Mouse (Mus musculus) gastrocnemius, adult 18-20 months (tissue): ENCODE results near the gene Tjp2. TPM values are rescaled to one million over a fixed set of nuclear protein-coding genes. Genes with fewer than 3 reads are reported as not detected.
"Not testable (repeated sequence)": the region's sequence is repeated elsewhere in the genome, so short reads cannot be mapped to it uniquely, and the experiment has no call there.

ENCODE experiments used
- DNase-seq: peaks from one replicate; pipeline ENCODE4 v3.0.0; 2021; ENCODE audit warnings: low spot score
- long read RNA-seq, 2 experiments: library from polyadenylated mRNA; stranded (forward); transcript quantifications; one replicate each; pipeline ENCODE4 v2.0.0; 2021
- total RNA-seq, 2 experiments: library from RNA; stranded (reverse); gene quantifications; 2 replicates each; pipeline ENCODE4 v1.2.3; 2021

Gene Tjp2
- total RNA-seq = 1 to 10 TPM; 2.9 to 5.2 TPM
- long read RNA-seq, experiment 1, full-length matches to known transcripts = 3 of 6 reads
- long read RNA-seq, experiment 1, partial matches to known transcripts = 0 of 6 reads
- long read RNA-seq, experiment 1, other reads (novel, unspliced or antisense) = 3 of 6 reads
- long read RNA-seq, experiment 2, full-length matches to known transcripts = 1 of 2 reads
- long read RNA-seq, experiment 2, partial matches to known transcripts = 0 of 2 reads
- long read RNA-seq, experiment 2, other reads (novel, unspliced or antisense) = 1 of 2 reads

DNA sequence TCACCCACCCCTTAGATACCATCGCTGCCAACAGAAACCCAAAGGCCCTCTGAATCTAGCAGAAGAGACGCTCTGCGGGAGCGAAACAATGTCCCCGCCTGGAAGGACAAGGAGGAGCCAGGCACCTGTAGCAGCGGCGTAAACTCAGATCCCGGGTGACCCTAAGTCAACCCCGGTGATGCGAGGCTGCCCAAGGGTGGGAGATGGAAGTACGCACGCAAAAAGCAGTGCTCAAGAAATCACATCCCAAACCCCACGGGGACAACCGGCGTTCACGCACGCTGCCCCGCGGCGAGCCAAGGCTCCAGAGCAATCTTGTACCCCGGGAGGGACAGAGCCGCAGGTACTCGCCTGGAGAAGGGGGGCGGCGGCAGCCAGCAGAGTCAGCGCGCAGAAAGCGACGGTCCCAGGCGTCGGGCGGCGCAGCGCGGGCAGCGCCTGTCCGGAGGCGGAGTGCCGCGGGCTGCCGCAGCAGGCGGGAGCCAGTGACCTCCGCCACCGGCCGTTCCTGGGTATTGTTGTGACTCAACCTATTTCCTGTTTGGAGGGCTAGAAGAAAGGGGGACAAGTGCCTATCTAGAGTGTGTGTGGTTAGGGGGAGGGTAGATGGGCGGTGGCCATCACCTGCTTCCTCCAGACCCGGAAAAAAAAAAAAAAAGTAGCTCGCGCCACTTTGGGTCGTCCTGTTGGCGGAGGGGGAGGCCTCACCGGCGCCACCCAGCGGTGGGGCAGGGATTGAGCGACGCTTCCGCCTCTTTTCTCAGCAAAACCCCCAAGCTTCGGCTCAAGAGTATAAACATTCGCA lies at the start of gene Tjp2:
Gene Tjp2, minus strand, starts transcription at position 531 of the 805 bp plus-strand sequence.
- peak; percentile 34 for DNase-seq

DNA sequence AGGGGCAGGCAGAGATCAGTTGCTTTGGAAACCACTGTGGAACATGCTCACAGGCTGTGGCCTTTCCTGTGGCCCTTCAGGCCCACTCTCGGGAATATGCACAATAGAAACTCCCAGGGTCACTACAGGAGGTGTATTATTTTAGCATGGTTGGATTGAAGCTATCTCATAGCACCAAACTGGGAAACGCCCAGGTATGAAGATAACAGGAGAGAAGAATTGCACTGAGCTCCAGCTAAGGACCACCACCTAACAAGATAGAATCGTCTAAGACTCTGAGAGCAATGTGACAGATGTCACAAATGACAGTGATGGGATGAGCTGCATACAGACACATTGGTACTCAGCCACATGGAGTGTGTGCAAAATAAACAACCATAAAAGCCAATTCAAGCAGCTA lies 49.5 kb upstream of the Tjp2 start:
- no peak for DNase-seq

GRCm38 (mm10) chr19:24271746-24272426 lies 47.1 kb upstream of the Tjp2 start:
- peak; percentile 84 for DNase-seq

DNA sequence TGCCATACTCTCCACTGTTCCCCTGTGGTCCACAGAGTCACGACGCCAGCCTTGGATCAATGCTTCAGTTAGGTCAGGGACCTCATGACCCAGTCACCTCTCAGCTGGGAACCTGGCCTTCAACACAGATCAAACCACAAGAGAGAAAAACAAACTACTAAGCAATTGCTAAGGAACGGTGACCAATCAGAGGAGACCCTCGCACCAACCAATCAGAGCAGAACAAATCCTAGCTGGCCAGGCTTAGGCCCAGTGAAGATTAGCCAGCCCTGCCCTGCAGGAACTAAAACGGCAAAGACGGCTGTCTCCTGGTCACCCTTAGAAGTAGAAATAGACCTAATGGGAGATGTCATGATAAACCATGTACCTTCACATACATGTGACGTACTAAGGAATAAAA lies 46.5 kb upstream of the Tjp2 start:
- peak; percentile 40 for DNase-seq

GRCm38 (mm10) chr19:24268531-24268930 lies 43.7 kb upstream of the Tjp2 start:
- DNase-seq = no peak

DNA sequence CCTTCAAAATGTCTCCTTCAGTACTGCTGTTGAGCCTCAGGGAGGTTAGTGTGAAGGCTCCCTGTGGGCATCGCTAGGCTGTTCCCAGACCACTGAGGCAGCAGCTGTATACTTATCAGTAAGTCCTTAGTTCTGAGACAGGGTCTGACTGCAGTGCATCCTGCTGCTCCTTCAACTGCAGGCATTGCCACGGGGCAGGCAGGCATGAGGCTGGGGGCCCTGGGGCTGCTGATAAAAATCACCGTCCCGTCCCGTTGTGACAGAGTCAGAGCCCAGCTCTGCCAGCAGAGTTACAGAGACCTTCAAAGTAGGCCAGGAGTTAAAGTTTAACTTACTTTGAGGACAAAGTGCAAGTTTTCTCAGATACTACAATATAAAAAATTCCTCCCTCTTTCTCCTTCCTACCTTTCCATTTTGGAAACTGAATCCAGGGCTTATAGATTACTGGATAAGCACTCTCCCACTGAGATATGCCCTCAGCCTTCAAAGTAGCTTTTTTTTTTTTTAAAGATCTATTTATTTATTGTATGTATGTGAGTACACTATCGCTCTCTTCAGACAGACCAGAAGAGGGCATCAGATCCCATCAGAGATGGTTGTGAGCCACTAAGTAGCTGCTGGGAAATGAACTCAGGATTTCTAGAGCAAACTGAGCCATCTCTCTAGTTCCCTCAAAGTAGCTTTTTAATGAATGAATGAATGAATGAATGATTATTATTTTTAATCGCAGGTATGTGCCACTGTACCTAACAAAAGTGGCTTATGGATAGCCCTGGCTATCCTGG lies 41.4 kb upstream of the Tjp2 start:
- no peak for DNase-seq

DNA sequence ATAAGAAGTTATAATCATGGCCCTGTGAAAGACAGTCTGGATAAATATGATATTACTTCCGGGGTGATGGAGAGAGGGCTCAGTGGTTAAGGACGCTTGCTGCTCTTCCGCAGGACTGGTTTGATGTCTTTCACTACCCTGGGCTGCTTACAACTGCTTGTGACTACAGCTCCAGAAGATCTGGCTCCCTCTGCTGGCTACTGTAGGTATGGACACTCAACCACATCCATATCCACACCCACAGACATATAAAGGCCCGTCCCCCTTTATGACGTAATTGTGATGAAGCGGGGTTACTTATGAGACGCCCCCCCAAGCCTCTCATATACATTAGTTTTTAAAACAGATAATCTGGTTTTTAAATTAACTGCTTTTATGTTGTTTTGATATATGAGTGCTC lies 40.2 kb upstream of the Tjp2 start:
- DNase-seq = peak; percentile 77

- no peak for DNase-seq
Observed at GRCm38 (mm10) chr19:24262736-24263135, 37.9 kb upstream of the Tjp2 start.

DNA sequence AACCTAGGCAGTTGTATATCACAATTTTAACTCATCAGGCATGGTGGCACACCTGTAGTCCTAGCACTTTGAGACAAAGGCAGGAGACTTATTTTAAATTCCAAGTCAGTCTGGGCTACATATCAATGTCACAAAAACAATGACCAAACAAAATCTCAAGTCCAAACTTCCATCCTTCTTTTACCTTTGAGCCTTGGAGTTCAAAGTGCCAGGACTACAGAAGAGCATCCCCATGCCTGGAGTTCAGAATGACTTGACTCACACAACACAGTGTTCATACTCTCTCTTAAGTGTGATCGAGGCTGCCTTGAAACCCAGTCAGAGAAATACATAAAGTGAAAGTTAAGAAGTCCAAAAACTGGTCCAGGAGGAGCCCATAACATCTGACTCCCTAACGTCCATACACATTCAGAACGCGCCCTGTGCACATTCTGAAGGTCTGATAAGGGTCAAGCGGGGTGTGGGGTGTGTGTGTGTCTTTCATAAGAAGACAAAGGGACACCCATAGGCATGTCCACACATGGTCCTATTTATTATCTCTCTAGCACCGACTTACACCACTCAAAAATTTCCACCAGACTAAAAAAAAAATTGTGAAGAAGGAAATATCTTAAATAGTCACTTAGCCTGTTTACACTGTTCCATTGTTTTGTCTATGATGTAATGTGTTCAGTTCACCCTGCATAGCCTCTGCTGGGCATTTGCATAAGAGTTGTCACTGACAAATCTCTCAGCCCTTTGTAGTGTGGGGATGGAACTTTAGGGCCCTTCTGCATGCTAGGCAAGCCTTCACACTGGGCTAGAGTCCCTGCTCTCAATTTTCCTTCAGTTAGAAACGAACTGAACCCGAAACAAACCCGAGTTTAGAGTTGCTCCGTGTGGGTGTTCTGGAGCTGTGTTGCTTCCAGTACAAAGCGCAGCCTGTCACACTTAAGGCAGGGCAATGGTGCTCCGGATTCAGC lies 34.8 kb upstream of the Tjp2 start:
- no peak for DNase-seq

DNA sequence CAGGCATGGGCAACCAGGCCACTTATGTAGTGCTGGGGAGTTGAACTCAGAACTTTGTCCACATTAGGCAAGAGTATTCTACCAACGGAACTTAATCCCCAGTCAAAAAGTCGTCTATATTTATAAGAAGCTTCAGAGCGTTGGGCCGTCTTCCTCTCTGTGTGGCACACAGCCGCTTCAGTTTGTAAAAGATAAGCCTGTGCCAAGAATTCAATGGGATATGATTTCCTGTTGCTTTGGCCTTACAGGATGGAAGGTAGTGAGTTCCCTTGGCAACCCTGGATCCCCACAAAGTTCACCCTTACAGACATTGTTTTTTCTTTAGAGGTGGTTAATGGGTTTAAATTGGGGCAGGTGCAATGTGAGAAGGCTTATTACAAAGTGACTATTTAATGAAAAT lies 33.5 kb upstream of the Tjp2 start:
- DNase-seq = no peak

- DNase-seq = no peak
Observed at GRCm38 (mm10) chr19:24257962-24258361, 33.1 kb upstream of the Tjp2 start.

- no peak for DNase-seq
Observed at GRCm38 (mm10) chr19:24253657-24254260, 28.9 kb upstream of the Tjp2 start.

DNA sequence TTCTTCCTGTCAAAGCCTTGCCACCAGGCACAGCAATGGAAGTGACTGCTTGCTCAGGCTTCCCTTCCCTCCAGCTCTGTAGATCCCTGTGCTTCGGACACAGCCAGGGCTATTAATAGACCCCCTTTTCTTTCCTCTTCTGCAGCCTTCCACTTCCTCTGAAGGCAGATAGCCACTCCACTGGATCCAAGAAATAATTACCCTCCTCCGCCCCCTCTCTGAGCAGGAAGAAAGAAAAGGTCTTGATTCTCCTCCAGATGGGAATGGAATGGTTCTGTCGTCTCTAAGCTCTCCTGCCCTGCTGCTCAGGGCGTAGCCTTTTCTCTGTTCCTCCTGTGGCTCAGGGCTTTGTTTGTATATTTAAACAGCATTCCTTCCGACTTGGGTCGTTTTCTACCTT lies 27.0 kb upstream of the Tjp2 start:
- DNase-seq = no peak

DNA sequence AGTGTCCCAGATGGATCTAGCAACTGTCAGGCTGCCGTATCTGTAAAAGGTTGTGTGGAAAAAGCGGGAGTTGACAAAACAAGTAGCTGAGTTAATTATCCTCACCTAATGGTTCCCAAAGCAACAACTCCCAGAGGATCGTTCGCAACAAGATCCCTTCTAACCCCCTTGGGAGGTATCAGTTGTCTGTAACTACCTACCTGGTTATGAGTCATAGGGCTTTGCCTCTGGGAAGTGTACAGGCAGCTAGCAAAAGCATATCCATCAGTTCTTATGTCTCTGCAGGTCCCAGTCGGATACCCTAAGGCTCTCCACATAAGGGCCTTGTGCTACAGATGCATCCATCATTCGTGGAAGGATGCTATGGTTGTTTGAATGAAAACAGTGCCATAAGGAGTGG lies 18.5 kb upstream of the Tjp2 start:
- DNase-seq = no peak

- no peak for DNase-seq
Observed at GRCm38 (mm10) chr19:24241799-24242546, 17.1 kb upstream of the Tjp2 start.

DNA sequence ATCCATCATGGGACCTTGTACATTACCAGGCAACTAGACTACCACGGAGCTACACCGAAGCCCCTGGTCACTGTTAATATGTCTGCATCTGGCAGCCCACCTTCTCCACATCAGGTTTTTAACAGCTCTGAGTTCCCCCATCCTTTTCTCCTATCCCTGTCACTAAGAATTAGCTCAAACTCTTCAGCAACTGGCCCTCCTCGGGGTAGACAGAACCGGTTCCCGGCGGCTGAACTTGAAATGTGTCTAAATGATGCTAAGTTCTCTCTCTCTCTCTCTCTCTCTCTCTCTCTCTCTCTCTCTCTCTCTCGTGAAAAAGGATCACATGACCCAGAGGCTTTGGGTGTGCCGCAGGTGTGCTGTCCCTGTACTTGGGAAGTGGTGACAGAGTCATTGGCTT lies 16.4 kb upstream of the Tjp2 start:
- DNase-seq = no peak

DNA sequence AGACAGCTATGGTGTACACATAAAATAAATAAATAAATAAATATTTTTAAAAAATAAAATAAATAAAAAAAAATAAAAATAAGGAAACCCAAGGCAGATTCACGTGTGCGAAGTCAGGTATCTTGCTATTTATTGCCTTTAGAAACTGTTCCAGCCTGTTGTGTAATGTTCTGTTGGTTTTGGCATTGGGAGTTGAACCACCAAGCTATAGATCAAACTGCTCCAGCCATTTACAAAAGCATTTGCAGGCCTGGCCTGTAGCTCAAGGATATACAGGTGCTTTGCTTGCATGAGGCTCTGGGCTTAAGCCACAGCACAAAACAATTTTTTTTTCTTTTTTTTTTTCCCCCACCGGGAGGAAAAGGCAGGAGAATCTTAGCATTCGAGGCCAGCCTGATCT lies 13.2 kb upstream of the Tjp2 start:
- no peak for DNase-seq

GRCm38 (mm10) chr19:24232356-24232755 lies 7.5 kb upstream of the Tjp2 start:
- DNase-seq = not testable (repeated sequence)

GRCm38 (mm10) chr19:24225305-24225696 lies 471 bp upstream of the Tjp2 start:
- peak; percentile 12 for DNase-seq
